Mouse (Mus musculus) hindbrain, embryonic 13.5 days (tissue): Measurements from ENCODE around the gene Gm11213. TPM values are rescaled to one million over a fixed set of nuclear protein-coding genes. Genes with fewer than 3 reads are reported as not detected.
A peak's percentile ranks its signal among the peaks of the same experiment; 100 is the strongest.

ENCODE experiments used
- ATAC-seq: fragments of 200-750 bp; cut with Nextera tagmentation; 2 replicates; pipeline ENCODE4 v1.8.0; 2017; ENCODE audit warnings: moderate TSS enrichment; ENCODE audit not compliant: low FRiP score
- H3K27ac ChIP-seq: fragments of 300-500 bp; sonication (generic); 2 replicates; pipeline ENCODE4 v1.5.1; 2015; ENCODE audit warnings: inconsistent platforms, mild to moderate bottlenecking, moderate library complexity
- H3K27me3 ChIP-seq: fragments of 300-500 bp; sonication (generic); 2 replicates; pipeline ENCODE4 v1.6.1; 2015; ENCODE audit warnings: mild to moderate bottlenecking, inconsistent platforms
- H3K36me3 ChIP-seq: fragments of 300-500 bp; sonication (generic); 2 replicates; pipeline ENCODE4 v1.6.1; 2015; ENCODE audit warnings: mild to moderate bottlenecking, inconsistent platforms
- H3K4me1 ChIP-seq: fragments of 300-500 bp; sonication (generic); replicated peaks from 2 replicates; pipeline ENCODE4 v1.6.1; 2015; ENCODE audit warnings: inconsistent platforms
- H3K4me2 ChIP-seq: fragments of 300-500 bp; sonication (generic); 2 replicates; pipeline ENCODE4 v1.6.1; 2015; ENCODE audit warnings: inconsistent platforms, mild to moderate bottlenecking, moderate library complexity
- H3K4me3 ChIP-seq: fragments of 300-500 bp; sonication (generic); 2 replicates; pipeline ENCODE4 v1.5.1; 2015; ENCODE audit warnings: mild to moderate bottlenecking, inconsistent platforms
- H3K9ac ChIP-seq: fragments of 300-500 bp; sonication (generic); 2 replicates; pipeline ENCODE4 v1.6.1; 2015; ENCODE audit warnings: mild to moderate bottlenecking, inconsistent platforms
- H3K9me3 ChIP-seq: fragments of 300-500 bp; sonication (generic); 2 replicates; pipeline ENCODE4 v1.6.1; 2016; ENCODE audit warnings: inconsistent platforms
- WGBS: fragments of 180-500 bp; shearing (Covaris S2); methylation state at CpG from one replicate; pipeline ENCODE4 v1.1.7; 2015; 5-methylcytosine and 5-hydroxymethylcytosine counted together
- polyA plus RNA-seq: library from polyadenylated mRNA; unstranded; fragments of >200 nt; fragmentation: Nextera tagmentation; extraction: Ambion mirVana; gene quantifications from 2 replicates; pipeline ENCODE4 v1.2.1, GENCODE M21; 2015

Gene Gm11213
- polyA plus RNA-seq, 1 experiment from 2014 or later, result not detected

DNA sequence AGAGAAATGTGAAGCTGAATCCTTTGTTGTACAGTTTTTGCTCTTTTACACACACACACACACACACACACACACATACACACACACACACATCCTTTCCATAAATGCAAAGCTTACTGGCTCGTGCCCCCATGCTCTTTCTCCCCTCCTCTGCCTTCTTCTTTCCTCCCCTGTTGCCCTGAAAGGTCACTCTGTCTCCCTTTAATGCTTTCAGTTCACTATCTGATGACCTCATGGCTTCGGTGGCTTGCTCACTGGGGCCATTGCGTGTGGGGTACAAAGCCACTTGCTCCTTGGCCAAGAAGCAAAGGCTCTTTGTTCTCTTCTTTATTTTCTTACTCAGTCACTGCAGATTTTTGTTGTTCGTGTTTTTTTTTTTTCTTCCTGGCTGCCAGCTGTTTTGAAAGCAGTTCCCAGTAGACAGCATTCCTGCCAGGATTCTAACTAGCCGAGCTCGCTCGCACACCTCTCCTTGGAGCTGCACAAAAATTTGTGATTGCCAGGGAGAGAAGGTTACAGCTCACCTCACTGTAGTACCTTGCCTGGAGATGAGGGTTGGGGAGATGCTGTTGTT lies 34.8 kb downstream of the Gm11213 start:
- Histone ChIP-seq H3K27ac (no peak overlapping the region; the same call in 1 of the 2 replicates), H3K9me3 (no peaks in the 10 kb centered on the region), H3K4me2 (no peak overlapping the region), H3K4me3 (no peak overlapping the region), H3K36me3 (no peaks in the 10 kb centered on the region), H3K9ac (no peak overlapping the region), H3K27me3 (no peaks in the 10 kb centered on the region), H3K4me1 (peaks cover 14% of the 10 kb centered on the region)
- 15% methylated on average over 7 of the region's 7 CpGs for WGBS
- no peak for ATAC-seq

GRCm38 (mm10) chr4:63569322-63569721 lies 35.7 kb downstream of the Gm11213 start:
- H3K4me2 ChIP-seq, result no peak overlapping the region
- H3K9me3 ChIP-seq, result no peaks in the 10 kb centered on the region
- H3K36me3 ChIP-seq, result no peaks in the 10 kb centered on the region
- H3K9ac ChIP-seq, result no peak overlapping the region
- H3K27me3 ChIP-seq, result no peaks in the 10 kb centered on the region
- H3K4me1 ChIP-seq, result peaks cover 14% of the 10 kb centered on the region
- H3K27ac ChIP-seq, result no peak overlapping the region
- WGBS, result 89% methylated on average over 8 of the region's 8 CpGs
- no peak overlapping the region for H3K4me3 ChIP-seq
- no peak for ATAC-seq

- WGBS, result 93% methylated on average over 9 of the region's 10 CpGs
- H3K9me3 ChIP-seq, result no peaks in the 10 kb centered on the region
- H3K4me3 ChIP-seq, result no peak overlapping the region
- no peak for ATAC-seq
- no peaks in the 10 kb centered on the region for H3K27me3 ChIP-seq
- no peak overlapping the region for H3K9ac ChIP-seq
- peaks cover 14% of the 10 kb centered on the region for H3K4me1 ChIP-seq
- no peak overlapping the region for H3K4me2 ChIP-seq
- H3K36me3 ChIP-seq, result no peaks in the 10 kb centered on the region
- H3K27ac ChIP-seq, result no peak overlapping the region
These were observed 37.2 kb downstream of the Gm11213 start for GRCm38 (mm10) chr4:63567712-63568390.

GRCm38 (mm10) chr4:63562742-63563141 lies 42.3 kb downstream of the Gm11213 start:
- no peak for ATAC-seq
- no peaks in the 10 kb centered on the region for H3K36me3 ChIP-seq
- H3K9ac ChIP-seq, result no peak overlapping the region
- no peak overlapping the region for H3K27ac ChIP-seq
- no peak overlapping the region for H3K4me3 ChIP-seq
- 85% methylated on average over 4 of the region's 4 CpGs for WGBS
- H3K4me2 ChIP-seq, result no peak overlapping the region
- H3K4me1 ChIP-seq, result peaks cover 18% of the 10 kb centered on the region
- H3K27me3 ChIP-seq, result peaks cover 10% of the 10 kb centered on the region
- no peaks in the 10 kb centered on the region for H3K9me3 ChIP-seq

DNA sequence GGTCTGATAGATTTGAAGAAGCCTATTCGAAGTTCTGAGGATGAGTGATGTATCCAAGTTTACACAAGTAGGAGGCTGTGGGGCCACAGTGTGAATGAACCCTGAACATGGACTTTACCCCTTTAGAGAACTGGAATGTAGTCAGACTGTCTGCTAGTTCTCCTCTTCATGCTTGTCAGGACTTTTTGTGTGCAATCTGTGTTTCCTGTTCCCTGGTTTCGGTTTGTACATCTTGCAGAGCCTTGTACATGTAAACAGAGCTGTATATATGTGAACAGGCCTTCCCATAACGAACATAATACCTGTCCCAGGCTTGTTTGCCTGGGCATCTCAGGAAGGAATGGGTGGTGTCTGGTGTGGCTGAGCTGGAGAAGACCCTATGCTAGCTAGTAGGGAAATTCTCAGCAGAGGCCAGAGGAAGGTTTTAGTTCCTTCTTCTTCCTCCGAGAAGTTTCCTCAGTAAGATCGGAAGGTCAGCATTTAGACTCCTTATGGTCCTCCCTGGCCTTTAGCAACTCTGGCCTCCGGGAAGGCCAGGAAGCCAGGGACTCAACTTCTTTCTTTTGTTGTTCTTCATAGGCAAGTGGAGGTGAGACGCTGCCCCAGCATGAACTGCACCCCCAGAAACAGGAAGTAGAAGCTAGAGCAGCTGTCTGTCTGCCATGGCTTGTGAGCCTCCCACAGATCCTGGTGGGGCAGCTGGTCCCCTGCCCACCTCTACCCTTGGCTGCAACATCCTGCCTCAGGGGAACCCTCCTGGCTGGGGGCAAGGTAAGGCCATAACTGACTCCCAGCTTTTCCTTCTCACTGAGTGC lies 43.0 kb downstream of the Gm11213 start:
- peaks cover 24% of the 10 kb centered on the region for H3K4me1 ChIP-seq
- no peaks in the 10 kb centered on the region for H3K9me3 ChIP-seq
- no peak overlapping the region for H3K4me3 ChIP-seq
- 78% methylated on average over 7 of the region's 7 CpGs for WGBS
- no peak for ATAC-seq
- no peak overlapping the region for H3K4me2 ChIP-seq
- no peak overlapping the region for H3K9ac ChIP-seq
- no peaks in the 10 kb centered on the region for H3K36me3 ChIP-seq
- peaks cover 17% of the 10 kb centered on the region for H3K27me3 ChIP-seq
- no peak overlapping the region for H3K27ac ChIP-seq

DNA sequence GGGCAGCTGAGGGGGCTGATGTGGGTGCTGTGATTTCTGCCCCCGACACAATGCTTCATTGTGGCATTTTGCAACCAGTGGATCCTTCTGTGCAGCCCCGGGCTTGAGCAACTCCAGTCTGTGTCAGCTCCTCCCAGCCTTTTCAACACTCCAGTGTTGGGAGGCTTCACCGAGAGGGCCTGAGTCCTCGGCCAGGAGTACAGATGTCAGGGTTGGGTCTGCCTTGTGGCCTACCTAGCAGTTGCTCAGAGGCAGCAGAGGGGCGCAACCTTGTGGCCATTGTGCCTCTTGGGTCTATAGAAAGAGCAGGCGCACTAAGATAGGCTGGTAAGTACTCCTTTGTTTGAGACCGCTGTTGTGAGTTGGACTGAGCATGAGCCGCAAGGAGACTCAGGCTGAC lies 45.0 kb downstream of the Gm11213 start:
- 53% methylated on average over 8 of the region's 8 CpGs for WGBS
- no peak for ATAC-seq

DNA sequence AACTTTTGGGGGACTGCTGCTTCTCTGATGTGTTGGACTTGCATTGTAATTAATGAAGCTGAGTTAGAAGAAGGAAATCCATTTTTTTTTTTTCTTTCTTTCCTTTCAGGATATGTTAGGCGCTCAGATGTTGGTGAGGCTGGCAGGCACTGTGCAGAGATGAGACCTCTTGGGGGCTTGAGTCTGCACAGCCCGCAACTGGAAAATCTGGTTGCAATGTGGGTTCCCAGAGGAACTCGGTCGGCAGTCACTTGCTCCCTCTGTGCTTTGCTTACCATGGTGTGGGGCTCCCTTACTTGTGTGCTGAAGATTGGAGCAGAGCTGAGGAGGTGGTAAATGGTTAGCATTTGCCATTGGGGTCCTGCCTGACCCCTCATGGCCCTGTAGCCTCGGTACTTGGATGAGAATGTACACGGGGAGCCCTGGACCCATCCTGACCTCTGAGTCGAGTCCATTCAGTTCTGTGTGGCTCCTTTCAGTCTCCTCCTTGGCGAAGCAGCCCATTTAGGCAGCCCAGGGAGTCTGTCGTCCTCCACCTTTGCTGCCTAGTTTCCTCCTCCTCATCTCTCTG lies 45.8 kb downstream of the Gm11213 start:
- ATAC-seq, result peak; percentile 38; the same call in 1 of the 2 replicates
- no peaks in the 10 kb centered on the region for H3K9me3 ChIP-seq
- 26% methylated on average over 9 of the region's 9 CpGs for WGBS
- no peaks in the 10 kb centered on the region for H3K36me3 ChIP-seq
- H3K27ac ChIP-seq, result no peak overlapping the region
- H3K4me2 ChIP-seq, result peak overlapping the region; percentile 83
- H3K9ac ChIP-seq, result peak overlapping the region; percentile 84
- peak overlapping the region; percentile 65 for H3K4me3 ChIP-seq
- H3K27me3 ChIP-seq, result peaks cover 26% of the 10 kb centered on the region
- peaks cover 27% of the 10 kb centered on the region for H3K4me1 ChIP-seq

More for the DNA sequence above, 45.0 kb downstream of the Gm11213 start:
- Histone ChIP-seq H3K27ac (no peak overlapping the region), H3K36me3 (no peaks in the 10 kb centered on the region), H3K9ac (no peak overlapping the region), H3K4me2 (no peak overlapping the region), H3K27me3 (peaks cover 26% of the 10 kb centered on the region), H3K4me1 (peaks cover 27% of the 10 kb centered on the region), H3K4me3 (no peak overlapping the region), H3K9me3 (no peaks in the 10 kb centered on the region)

GRCm38 (mm10) chr4:63558407-63559081 lies 46.5 kb downstream of the Gm11213 start, which contains the start of gene Tmem268:
TSS of gene Tmem268 (plus strand) at chr4:63558781.
- H3K4me2 ChIP-seq, result peak within 1 kb of the TSS; percentile 83
- peaks cover 27% of the 10 kb centered on the region for H3K4me1 ChIP-seq
- peak within 1 kb of the TSS; percentile 84 for H3K9ac ChIP-seq
- H3K4me3 ChIP-seq, result peak within 1 kb of the TSS; percentile 65
- ATAC-seq, result peak; percentile 76
- peaks cover 26% of the 10 kb centered on the region for H3K27me3 ChIP-seq
- H3K27ac ChIP-seq, result no peak within 1 kb of the TSS
- H3K36me3 ChIP-seq, result no peaks in the 10 kb centered on the region
- under 1% methylated on average over 80 of the region's 81 CpGs for WGBS
- H3K9me3 ChIP-seq, result no peaks in the 10 kb centered on the region

GRCm38 (mm10) chr4:63557124-63558059 lies 47.7 kb downstream of the Gm11213 start:
- peak overlapping the region; percentile 83; the same call in 1 of the 2 replicates for H3K4me2 ChIP-seq
- whole genome bisulfite sequencing, result 26% methylated on average over 15 of the region's 16 CpGs
- no peaks in the 10 kb centered on the region for H3K9me3 ChIP-seq
- H3K27me3 ChIP-seq, result peaks cover 26% of the 10 kb centered on the region
- peak overlapping the region; percentile 84; the same call in 1 of the 2 replicates for H3K9ac ChIP-seq
- H3K36me3 ChIP-seq, result peaks cover 8% of the 10 kb centered on the region
- peak overlapping the region; percentile 65; the same call in 1 of the 2 replicates for H3K4me3 ChIP-seq
- no peak for ATAC-seq
- H3K27ac ChIP-seq, result no peak overlapping the region
- H3K4me1 ChIP-seq, result peaks cover 27% of the 10 kb centered on the region

DNA sequence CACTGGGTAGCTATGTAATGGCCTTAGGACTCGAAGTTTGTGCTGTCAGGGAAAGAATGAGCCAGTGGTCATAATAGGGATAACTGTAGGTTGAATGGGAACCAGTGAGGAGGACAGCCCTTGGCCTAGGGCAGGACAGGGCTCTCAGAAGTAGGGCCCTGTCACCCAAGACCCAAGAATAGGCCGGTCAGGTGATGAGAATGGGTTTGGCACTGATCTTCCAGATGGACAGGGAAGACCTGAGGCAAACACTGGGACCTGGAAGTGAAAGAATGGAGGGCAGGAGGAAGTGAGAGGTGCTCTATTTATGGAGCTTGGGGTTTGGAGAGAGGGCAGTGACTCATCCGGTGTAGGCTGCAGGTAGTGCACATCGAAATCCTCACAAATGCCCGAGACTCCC lies 48.4 kb downstream of the Gm11213 start:
- Histone ChIP-seq H3K36me3 (peaks cover 15% of the 10 kb centered on the region), H3K27ac (no peak overlapping the region), H3K4me1 (peaks cover 27% of the 10 kb centered on the region), H3K27me3 (peaks cover 26% of the 10 kb centered on the region), H3K4me3 (no peak overlapping the region), H3K9me3 (no peaks in the 10 kb centered on the region), H3K4me2 (no peak overlapping the region), H3K9ac (no peak overlapping the region)
- WGBS, result 62% methylated on average over 5 of the region's 5 CpGs
- no peak for ATAC-seq

DNA sequence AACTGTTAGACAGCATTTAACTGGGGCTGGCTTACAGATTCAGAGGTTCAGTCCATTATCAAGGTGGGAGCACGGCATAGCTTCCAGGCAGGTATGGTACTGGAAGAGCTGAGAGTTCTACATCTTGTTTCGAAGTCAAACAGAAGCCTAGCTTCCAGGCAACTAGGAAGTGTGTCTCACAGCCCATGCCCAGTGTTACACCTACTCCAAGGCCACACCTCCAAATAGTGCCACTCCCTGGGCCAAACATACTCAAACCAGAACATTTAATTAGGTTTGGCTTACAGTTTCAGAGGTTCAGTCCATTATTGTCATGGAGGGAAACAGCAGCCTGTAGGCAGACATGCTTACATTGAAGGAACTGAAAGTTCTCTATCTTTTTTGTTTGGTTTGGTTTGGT lies 50.0 kb downstream of the Gm11213 start:
- Histone ChIP-seq H3K4me2 (no peak overlapping the region), H3K4me1 (peaks cover 27% of the 10 kb centered on the region), H3K27me3 (peaks cover 18% of the 10 kb centered on the region), H3K4me3 (no peak overlapping the region), H3K9me3 (no peaks in the 10 kb centered on the region), H3K36me3 (peaks cover 27% of the 10 kb centered on the region), H3K9ac (no peak overlapping the region), H3K27ac (no peak overlapping the region)
- no peak for ATAC-seq
- 95% methylated on average over 2 of the region's 2 CpGs for WGBS
